Mouse (Mus musculus): ENCODE data around the gene Slbp.
A peak's percentile ranks its signal among the peaks of the same experiment; 100 is the strongest.

Gene Slbp

GRCm38 (mm10) chr5:33651921-33652782 is at the start of gene Slbp:
Slbp (minus strand) TSS chr5:33652574.
- peak; percentile 91 for ATAC-seq (ENCODE audit: insufficient number of reproducible peaks, low FRiP score, low TSS enrichment)

- no peak for ATAC-seq (ENCODE audit: insufficient number of reproducible peaks, low FRiP score, low TSS enrichment)
These were observed 49.5 kb upstream of the Slbp start for GRCm38 (mm10) chr5:33701832-33702231.

- no peak for ATAC-seq (ENCODE audit: insufficient number of reproducible peaks, low FRiP score, low TSS enrichment)
These were observed 47.6 kb upstream of the Slbp start for GRCm38 (mm10) chr5:33700010-33700409.

GRCm38 (mm10) chr5:33698669-33699068 is 46.3 kb upstream of the Slbp start:
- no peak for ATAC-seq (ENCODE audit: insufficient number of reproducible peaks, low FRiP score, low TSS enrichment)

- no peak for ATAC-seq (ENCODE audit: insufficient number of reproducible peaks, low FRiP score, low TSS enrichment)
These were observed 45.7 kb upstream of the Slbp start for GRCm38 (mm10) chr5:33697947-33698512.

GRCm38 (mm10) chr5:33697534-33697933 is 45.2 kb upstream of the Slbp start:
- ATAC-seq (ENCODE audit: insufficient number of reproducible peaks, low FRiP score, low TSS enrichment): no peak

GRCm38 (mm10) chr5:33696430-33696829 is 44.1 kb upstream of the Slbp start:
- ATAC-seq (ENCODE audit: insufficient number of reproducible peaks, low FRiP score, low TSS enrichment): no peak

- ATAC-seq (ENCODE audit: insufficient number of reproducible peaks, low FRiP score, low TSS enrichment): no peak
These were observed 43.3 kb upstream of the Slbp start for GRCm38 (mm10) chr5:33695718-33696121.

- ATAC-seq (ENCODE audit: insufficient number of reproducible peaks, low FRiP score, low TSS enrichment): no peak
These were observed 42.7 kb upstream of the Slbp start for GRCm38 (mm10) chr5:33694848-33695717.

GRCm38 (mm10) chr5:33694461-33694847 is 42.1 kb upstream of the Slbp start:
- no peak for ATAC-seq (ENCODE audit: insufficient number of reproducible peaks, low FRiP score, low TSS enrichment)

GRCm38 (mm10) chr5:33692393-33692792 is 40.0 kb upstream of the Slbp start:
- no peak for ATAC-seq (ENCODE audit: insufficient number of reproducible peaks, low FRiP score, low TSS enrichment)

GRCm38 (mm10) chr5:33689852-33690645 is 37.7 kb upstream of the Slbp start:
- no peak for ATAC-seq (ENCODE audit: insufficient number of reproducible peaks, low FRiP score, low TSS enrichment)

GRCm38 (mm10) chr5:33689221-33689844 is 37.0 kb upstream of the Slbp start:
- ATAC-seq (ENCODE audit: insufficient number of reproducible peaks, low FRiP score, low TSS enrichment): no peak

- no peak for ATAC-seq (ENCODE audit: insufficient number of reproducible peaks, low FRiP score, low TSS enrichment)
These were observed 36.2 kb upstream of the Slbp start for GRCm38 (mm10) chr5:33688278-33689220.

GRCm38 (mm10) chr5:33687142-33687541 is 34.8 kb upstream of the Slbp start:
- ATAC-seq (ENCODE audit: insufficient number of reproducible peaks, low FRiP score, low TSS enrichment): no peak

GRCm38 (mm10) chr5:33684932-33685331 is 32.6 kb upstream of the Slbp start:
- no peak for ATAC-seq (ENCODE audit: insufficient number of reproducible peaks, low FRiP score, low TSS enrichment)

- no peak for ATAC-seq (ENCODE audit: insufficient number of reproducible peaks, low FRiP score, low TSS enrichment)
These were observed 31.7 kb upstream of the Slbp start for GRCm38 (mm10) chr5:33683897-33684652.

- no peak for ATAC-seq (ENCODE audit: insufficient number of reproducible peaks, low FRiP score, low TSS enrichment)
These were observed 30.6 kb upstream of the Slbp start for GRCm38 (mm10) chr5:33682963-33683362.
